Mouse (Mus musculus): ENCODE results near the gene Oxct1.

The Oxct1 gene

GRCm38 (mm10) chr15:4026231-4026773 is at the start of gene Oxct1:
Gene Oxct1 (plus strand): TSS chr15:4026383.
- DNase-seq (ENCODE audit: low spot score): peak; percentile 91

GRCm38 (mm10) chr15:3978279-3978678 is 47.9 kb upstream of the Oxct1 start:
- no peak for DNase-seq (ENCODE audit: low spot score)

GRCm38 (mm10) chr15:3979061-3979848 is 46.9 kb upstream of the Oxct1 start, which contains the start of gene Fbxo4:
Gene Fbxo4 (minus strand): TSS chr15:3979573.
- peak; percentile 73 for DNase-seq (ENCODE audit: low spot score)

- DNase-seq (ENCODE audit: low spot score): no peak
These were observed 46.3 kb upstream of the Oxct1 start for GRCm38 (mm10) chr15:3979871-3980270.

- DNase-seq (ENCODE audit: low spot score): no peak
These were observed 43.5 kb upstream of the Oxct1 start for GRCm38 (mm10) chr15:3982732-3983131.

GRCm38 (mm10) chr15:3984876-3985275 is 41.3 kb upstream of the Oxct1 start:
- no peak for DNase-seq (ENCODE audit: low spot score)

- peak; percentile 55 for DNase-seq (ENCODE audit: low spot score)
These were observed 38.2 kb upstream of the Oxct1 start for GRCm38 (mm10) chr15:3987981-3988380.

GRCm38 (mm10) chr15:3994852-3995447 is 31.2 kb upstream of the Oxct1 start:
- DNase-seq (ENCODE audit: low spot score): peak; percentile 4

- peak; percentile 98 for DNase-seq (ENCODE audit: low spot score)
These were observed 30.5 kb upstream of the Oxct1 start, which contains the start of gene AW549877 for GRCm38 (mm10) chr15:3995448-3996266. Gene AW549877 (minus strand): TSS chr15:3995744.

- DNase-seq (ENCODE audit: low spot score): no peak
These were observed 29.7 kb upstream of the Oxct1 start for GRCm38 (mm10) chr15:3996267-3997010.

GRCm38 (mm10) chr15:3999144-3999543 is 27.0 kb upstream of the Oxct1 start:
- no peak for DNase-seq (ENCODE audit: low spot score)

- DNase-seq (ENCODE audit: low spot score): no peak
These were observed 25.6 kb upstream of the Oxct1 start for GRCm38 (mm10) chr15:4000536-4000935.

- DNase-seq (ENCODE audit: low spot score): no peak
These were observed 12.3 kb upstream of the Oxct1 start for GRCm38 (mm10) chr15:4013873-4014272.

GRCm38 (mm10) chr15:4020711-4021110 is 5.5 kb upstream of the Oxct1 start:
- no peak for DNase-seq (ENCODE audit: low spot score)

GRCm38 (mm10) chr15:4023747-4024146 is 2.4 kb upstream of the Oxct1 start:
- no peak for DNase-seq (ENCODE audit: low spot score)

- no peak for DNase-seq (ENCODE audit: low spot score)
These were observed 1.3 kb upstream of the Oxct1 start for GRCm38 (mm10) chr15:4024726-4025507.

GRCm38 (mm10) chr15:4025508-4025904 is 677 bp upstream of the Oxct1 start:
- DNase-seq (ENCODE audit: low spot score): peak; percentile 6

GRCm38 (mm10) chr15:4026831-4027584 is 825 bp downstream of the Oxct1 start:
- DNase-seq (ENCODE audit: low spot score): peak; percentile 78

GRCm38 (mm10) chr15:4027671-4028410 is 1.7 kb downstream of the Oxct1 start:
- peak; percentile 32 for DNase-seq (ENCODE audit: low spot score)

Data from retina, embryonic 14.5 days (tissue).